Mouse (Mus musculus) forebrain, embryonic 16.5 days (tissue): ENCODE measurements at regions not wholly inside any gene's neighbourhood (a gene's known extent, or its start where the extent isn't known, plus 50 kb on each side); places are given as distances from the start of the nearest gene placed in this dataset.

ENCODE experiments used
- ATAC-seq: fragments of 200-750 bp; cut with Nextera tagmentation; 2 replicates; pipeline ENCODE4 v1.8.0; 2017; ENCODE audit warnings: mild to moderate bottlenecking, moderate library complexity
- H3K27ac ChIP-seq: fragments of 300-500 bp; sonication (generic); 2 replicates; pipeline ENCODE4 v1.5.1; 2014; ENCODE audit warnings: low read length, control low read depth
- H3K27me3 ChIP-seq: fragments of 300-500 bp; sonication (generic); replicated peaks from 2 replicates; pipeline ENCODE4 v1.6.1; 2014; ENCODE audit warnings: low read length; ENCODE audit not compliant: control insufficient read depth, insufficient read depth
- H3K36me3 ChIP-seq: fragments of 300-500 bp; sonication (generic); 2 replicates; pipeline ENCODE4 v1.6.1; 2014; ENCODE audit not compliant: control insufficient read depth, insufficient read depth
- H3K4me1 ChIP-seq: fragments of 300-500 bp; sonication (generic); replicated peaks from 2 replicates; pipeline ENCODE4 v1.6.1; 2014; ENCODE audit warnings: low read length; ENCODE audit not compliant: control insufficient read depth, insufficient read depth
- H3K4me2 ChIP-seq: fragments of 300-500 bp; sonication (generic); 2 replicates; pipeline ENCODE4 v1.6.1; 2014; ENCODE audit warnings: mild to moderate bottlenecking, low read length, control low read depth
- H3K4me3 ChIP-seq: fragments of 300-500 bp; sonication (generic); replicated peaks from 2 replicates; pipeline ENCODE4 v1.5.1; 2014; ENCODE audit warnings: mild to moderate bottlenecking, low read length, control low read depth
- H3K9ac ChIP-seq: fragments of 300-500 bp; sonication (generic); replicated peaks from 2 replicates; pipeline ENCODE4 v1.6.1; 2014; ENCODE audit warnings: low read depth, low read length, control low read depth
- H3K9me3 ChIP-seq: fragments of 300-500 bp; sonication (generic); 2 replicates; pipeline ENCODE4 v1.6.1; 2016; ENCODE audit warnings: low read length; ENCODE audit not compliant: control insufficient read depth
- WGBS: fragments of 180-500 bp; shearing (Covaris S2); extraction: QIAGEN DNeasy Blood & Tissue Kit; methylation state at CpG from one replicate; pipeline ENCODE4 v1.1.7; 2014; 5-methylcytosine and 5-hydroxymethylcytosine counted together

- ATAC-seq: no peak
- no peak overlapping the region for H3K27ac ChIP-seq
- H3K4me1 ChIP-seq: no peaks in the 10 kb centered on the region
- no peaks in the 10 kb centered on the region for H3K36me3 ChIP-seq
- H3K27me3 ChIP-seq: no peaks in the 10 kb centered on the region
- no peak overlapping the region for H3K4me2 ChIP-seq
- H3K4me3 ChIP-seq: no peak overlapping the region
- no peaks in the 10 kb centered on the region for H3K9me3 ChIP-seq
- H3K9ac ChIP-seq: no peak overlapping the region
- 75% methylated on average over 7 of the region's 7 CpGs for WGBS
Measured at GRCm38 (mm10) chr11:44133244-44133643, 232.2 kb upstream of the Adra1b start.

- H3K9ac ChIP-seq: no peak overlapping the region
- H3K9me3 ChIP-seq: no peaks in the 10 kb centered on the region
- 91% methylated on average over 3 of the region's 3 CpGs for WGBS
Measured at GRCm38 (mm10) chr11:44136024-44136423, 235.0 kb upstream of the Adra1b start.

GRCm38 (mm10) chr11:44142996-44143395 is 242.0 kb upstream of the Adra1b start:
- WGBS: 78% methylated on average over 4 of the region's 4 CpGs
- H3K27ac ChIP-seq: no peak overlapping the region
- no peak overlapping the region for H3K4me2 ChIP-seq
- ATAC-seq: peak; percentile 65
- H3K4me1 ChIP-seq: no peaks in the 10 kb centered on the region
- no peak overlapping the region for H3K9ac ChIP-seq
- H3K4me3 ChIP-seq: no peak overlapping the region
- no peaks in the 10 kb centered on the region for H3K27me3 ChIP-seq
- H3K36me3 ChIP-seq: no peaks in the 10 kb centered on the region
- H3K9me3 ChIP-seq: no peaks in the 10 kb centered on the region

More at GRCm38 (mm10) chr11:44136024-44136423, 235.0 kb upstream of the Adra1b start:
- Histone ChIP-seq H3K4me3 (no peak overlapping the region), H3K4me2 (no peak overlapping the region), H3K27ac (no peak overlapping the region), H3K36me3 (no peaks in the 10 kb centered on the region), H3K27me3 (no peaks in the 10 kb centered on the region), H3K4me1 (no peaks in the 10 kb centered on the region)
- ATAC-seq: no peak

GRCm38 (mm10) chr11:44144477-44144876 is 243.5 kb upstream of the Adra1b start:
- no peak overlapping the region for H3K27ac ChIP-seq
- ATAC-seq: no peak
- 74% methylated on average over 3 of the region's 3 CpGs for WGBS
- H3K9me3 ChIP-seq: no peaks in the 10 kb centered on the region
- no peaks in the 10 kb centered on the region for H3K4me1 ChIP-seq
- no peaks in the 10 kb centered on the region for H3K36me3 ChIP-seq
- no peak overlapping the region for H3K4me3 ChIP-seq
- no peaks in the 10 kb centered on the region for H3K27me3 ChIP-seq
- H3K9ac ChIP-seq: no peak overlapping the region
- no peak overlapping the region for H3K4me2 ChIP-seq

- Histone ChIP-seq H3K27ac (no peak overlapping the region), H3K4me2 (no peak overlapping the region), H3K36me3 (no peaks in the 10 kb centered on the region), H3K9ac (no peak overlapping the region), H3K4me3 (no peak overlapping the region), H3K27me3 (no peaks in the 10 kb centered on the region), H3K4me1 (no peaks in the 10 kb centered on the region), H3K9me3 (no peaks in the 10 kb centered on the region)
- no peak for ATAC-seq
- 81% methylated on average over 3 of the region's 3 CpGs for WGBS
Measured at GRCm38 (mm10) chr11:44146419-44146818, 245.4 kb upstream of the Adra1b start.

GRCm38 (mm10) chr11:44153576-44153975 is 246.3 kb upstream of the Il12b start:
- no peak overlapping the region for H3K27ac ChIP-seq
- no peak overlapping the region for H3K4me3 ChIP-seq
- no peaks in the 10 kb centered on the region for H3K36me3 ChIP-seq

GRCm38 (mm10) chr11:44155591-44155990 is 244.3 kb upstream of the Il12b start:
- Histone ChIP-seq H3K9me3 (no peaks in the 10 kb centered on the region), H3K27me3 (no peaks in the 10 kb centered on the region), H3K27ac (no peak overlapping the region), H3K36me3 (no peaks in the 10 kb centered on the region), H3K4me2 (no peak overlapping the region), H3K9ac (no peak overlapping the region), H3K4me3 (no peak overlapping the region), H3K4me1 (no peaks in the 10 kb centered on the region)
- 53% methylated on average over 2 of the region's 2 CpGs for WGBS
- ATAC-seq: no peak

More at GRCm38 (mm10) chr11:44153576-44153975, 246.3 kb upstream of the Il12b start:
- no peaks in the 10 kb centered on the region for H3K27me3 ChIP-seq
- H3K9me3 ChIP-seq: no peaks in the 10 kb centered on the region
- no peak overlapping the region for H3K9ac ChIP-seq
- no peak overlapping the region for H3K4me2 ChIP-seq
- H3K4me1 ChIP-seq: no peaks in the 10 kb centered on the region
- WGBS: 95% methylated on average over 3 of the region's 3 CpGs
- no peak for ATAC-seq

GRCm38 (mm10) chr11:44156081-44156480 is 243.8 kb upstream of the Il12b start:
- H3K9ac ChIP-seq: no peak overlapping the region
- 0 out of 2 replicates have a peak, but pooled peaks have one; percentile 33 for ATAC-seq
- no peak overlapping the region for H3K27ac ChIP-seq
- no peaks in the 10 kb centered on the region for H3K4me1 ChIP-seq
- H3K4me3 ChIP-seq: no peak overlapping the region
- no peaks in the 10 kb centered on the region for H3K9me3 ChIP-seq
- 31% methylated on average over 5 of the region's 5 CpGs for WGBS
- H3K27me3 ChIP-seq: no peaks in the 10 kb centered on the region
- H3K36me3 ChIP-seq: no peaks in the 10 kb centered on the region
- no peak overlapping the region for H3K4me2 ChIP-seq

- no peak overlapping the region for H3K4me2 ChIP-seq
- no peaks in the 10 kb centered on the region for H3K27me3 ChIP-seq
- H3K27ac ChIP-seq: no peak overlapping the region
- no peak overlapping the region for H3K4me3 ChIP-seq
- H3K4me1 ChIP-seq: no peaks in the 10 kb centered on the region
- no peaks in the 10 kb centered on the region for H3K36me3 ChIP-seq
- no peaks in the 10 kb centered on the region for H3K9me3 ChIP-seq
- no peak overlapping the region for H3K9ac ChIP-seq
- WGBS: 56% methylated on average over 3 of the region's 3 CpGs
- ATAC-seq: no peak
Measured at GRCm38 (mm10) chr11:44156490-44157345, 243.1 kb upstream of the Il12b start.
